Mouse (Mus musculus) left cerebral cortex, adult 2 months (tissue): ENCODE data around the gene Unc45a. TPM values are rescaled to one million over a fixed set of nuclear protein-coding genes. Genes with fewer than 3 reads are reported as not detected.
A peak's percentile ranks its signal among the peaks of the same experiment; 100 is the strongest.

Experiments
- DNase-seq, 2 experiments: peaks; one replicate each; pipeline ENCODE4 v3.0.0; 2021 to 2022; ENCODE audit warnings: low spot score in 2 of 2, mixed read lengths in 1 of 2; ENCODE audit errors: extremely low spot score in 1 of 2
- H3K27ac ChIP-seq: fragments of 200-600 bp; 2 replicates; pipeline ENCODE4 v1.8.1; 2022
- H3K4me3 ChIP-seq: fragments of 200-600 bp; 2 replicates; pipeline ENCODE4 v1.8.1; 2022
- CTCF ChIP-seq: fragments of 200-600 bp; IDR thresholded peaks from 2 replicates; pipeline ENCODE4 v1.8.1; 2022; ENCODE audit warnings: antibody characterized with exemption, mild to moderate bottlenecking, moderate library complexity
- intact Hi-C: fragments of 180-260 bp; cut with DNase I; formaldehyde crosslinking; loops from one replicate; pipeline ENCODE4 v1.15.1; 2025
- total RNA-seq, 2 experiments: library from RNA; stranded (reverse); gene quantifications; 2 replicates each; pipeline ENCODE4 v1.2.3; 2021

Unc45a gene
- total RNA-seq, 2 experiments from 2014 or later = 37.7 to 43.7 TPM

DNA sequence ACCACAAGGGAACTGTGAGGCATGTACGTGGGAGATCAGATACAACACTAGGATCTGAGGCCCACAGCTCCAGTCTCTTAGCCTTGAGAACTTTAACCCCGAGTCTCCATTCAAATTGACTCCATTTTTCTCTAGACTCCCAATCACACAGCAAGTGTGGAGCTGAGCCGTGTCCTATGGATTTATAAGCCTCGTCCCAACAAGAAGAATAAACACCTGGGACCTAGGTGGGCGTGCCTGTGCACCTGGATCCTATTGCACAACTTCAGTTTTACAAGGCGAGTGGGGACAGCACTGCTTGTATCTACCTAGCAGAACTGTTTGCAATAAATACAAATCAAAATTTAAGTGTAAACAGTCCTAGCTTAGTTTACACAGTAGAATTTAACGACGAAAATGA lies 17.5 kb downstream of the Unc45a start:
- Histone ChIP-seq H3K4me3 (peak overlapping the region; percentile 65), H3K27ac (peak overlapping the region; percentile 97; the same call in 1 of the 2 replicates)
- intact Hi-C loops = loop anchor here (5.0 kb wide), 1 partner anchor 181 kb away; no protein-coding TSS in a partner anchor
- no peak for DNase-seq
- no peak for TF ChIP-seq CTCF

DNA sequence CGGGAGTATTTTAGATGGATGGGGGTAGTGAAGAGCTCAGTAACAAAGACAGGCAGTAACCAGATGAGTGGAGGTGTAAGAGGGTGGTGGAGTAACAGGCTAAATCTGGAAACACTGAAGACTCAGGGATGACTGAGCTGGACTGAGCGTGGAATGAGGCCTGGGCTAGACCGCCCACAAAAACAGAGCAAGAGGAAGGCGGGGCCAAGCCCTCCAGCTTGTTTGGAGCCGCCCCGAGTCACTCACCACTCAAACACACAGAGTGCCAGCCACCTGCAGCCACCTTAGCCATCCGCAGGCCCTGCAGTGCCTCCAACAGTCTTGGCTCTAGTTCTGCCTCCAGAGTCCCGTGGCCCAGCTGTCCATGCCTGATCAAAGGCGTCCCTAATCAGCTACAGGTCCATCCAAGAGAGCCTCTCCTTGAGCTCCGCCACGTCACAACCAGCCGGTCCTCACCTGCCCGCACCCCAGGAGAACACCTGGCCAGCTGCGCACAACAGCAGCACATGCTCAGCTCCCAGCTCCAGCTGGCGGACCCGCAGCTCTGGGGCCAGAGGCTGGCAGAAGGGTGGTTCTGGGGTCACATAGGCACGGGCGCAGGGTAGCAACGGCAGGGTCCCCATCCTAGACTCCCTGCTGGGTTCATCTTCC lies 20.8 kb downstream of the Unc45a start:
- Histone ChIP-seq H3K27ac (no peak overlapping the region), H3K4me3 (no peak overlapping the region)
- TF ChIP-seq CTCF = no peak
- DNase-seq = no peak
- intact Hi-C loops = loop anchor here (5.0 kb wide), 1 partner anchor 178 kb away; no protein-coding TSS in a partner anchor

DNA sequence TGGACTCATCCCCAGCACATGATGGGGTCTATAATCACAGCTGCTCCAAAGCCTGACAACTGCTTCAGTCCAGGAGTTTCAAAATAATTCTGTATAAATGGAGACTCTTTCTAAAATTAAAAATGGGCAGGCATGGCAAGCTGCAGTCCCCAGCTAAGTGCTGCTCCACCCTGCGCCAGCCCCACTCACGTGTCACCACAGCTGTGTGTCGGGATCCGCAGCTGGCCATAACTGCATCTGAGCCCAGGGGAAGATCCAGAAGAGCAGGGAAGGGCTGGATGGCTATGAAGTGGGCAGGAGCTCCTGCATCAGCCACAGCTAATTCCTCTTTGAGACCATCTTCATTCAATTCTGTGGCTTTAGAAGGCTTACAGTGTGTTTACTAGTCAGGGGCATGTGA lies 22.1 kb downstream of the Unc45a start:
- Histone ChIP-seq H3K27ac (no peak overlapping the region), H3K4me3 (no peak overlapping the region)
- intact Hi-C loops = no loop called here
- TF ChIP-seq CTCF = no peak
- DNase-seq = no peak

DNA sequence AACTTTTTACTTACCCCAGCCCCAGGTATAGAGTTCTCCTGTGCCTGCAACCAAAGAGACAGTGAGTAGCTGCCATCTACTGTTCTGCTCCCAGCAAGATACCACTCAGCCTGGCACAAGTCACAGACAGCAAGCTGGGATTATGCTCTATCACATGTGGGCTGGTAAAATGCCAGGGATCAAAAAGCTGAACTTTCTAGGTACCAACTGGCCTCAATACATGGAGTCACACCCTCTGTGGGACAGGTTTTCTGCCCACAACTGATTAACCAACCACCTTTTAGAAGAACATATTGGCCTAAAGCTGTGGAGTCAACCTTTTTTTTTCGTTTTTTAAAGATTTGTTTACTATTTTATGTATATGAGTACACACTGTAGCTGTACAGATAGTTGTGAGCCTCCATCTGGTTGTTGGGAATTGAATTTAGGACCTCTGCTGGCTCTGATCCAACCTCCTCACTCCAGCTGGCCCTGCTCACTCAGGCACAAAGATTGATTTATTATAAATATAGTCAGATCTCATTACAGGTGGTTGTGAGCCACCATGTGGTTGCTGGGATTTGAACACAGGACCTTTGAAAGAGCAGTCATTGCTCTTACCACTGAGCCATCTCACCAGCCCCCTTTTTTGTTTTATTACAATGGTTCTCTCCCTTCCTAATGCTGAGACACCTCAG lies 23.2 kb downstream of the Unc45a start:
- Histone ChIP-seq H3K4me3 (no peak overlapping the region), H3K27ac (no peak overlapping the region)
- intact Hi-C loops = no loop called here
- DNase-seq = no peak
- no peak for TF ChIP-seq CTCF

DNA sequence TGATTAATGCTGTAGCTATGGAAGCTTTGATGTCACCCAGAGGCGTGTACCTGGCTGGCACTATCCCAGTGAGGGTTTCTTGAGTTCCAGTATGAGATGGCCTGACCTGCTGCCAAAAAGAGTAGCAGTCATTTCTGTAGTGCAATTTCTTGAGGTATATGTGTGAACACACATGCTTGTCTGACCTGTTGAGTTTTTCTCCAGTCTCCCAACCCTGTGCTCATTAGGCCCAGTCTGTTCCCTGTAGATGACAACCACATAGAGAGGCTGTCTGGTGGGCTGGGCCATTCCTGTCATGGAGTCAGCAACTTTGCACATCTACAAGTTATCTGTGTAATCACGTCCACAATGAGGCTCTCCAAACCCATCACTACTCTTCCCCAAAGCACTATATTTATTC lies 25.1 kb downstream of the Unc45a start:
- DNase-seq = no peak
- no peak overlapping the region for H3K27ac ChIP-seq
- H3K4me3 ChIP-seq = no peak overlapping the region
- no peak for TF ChIP-seq CTCF
- intact Hi-C loops = no loop called here

DNA sequence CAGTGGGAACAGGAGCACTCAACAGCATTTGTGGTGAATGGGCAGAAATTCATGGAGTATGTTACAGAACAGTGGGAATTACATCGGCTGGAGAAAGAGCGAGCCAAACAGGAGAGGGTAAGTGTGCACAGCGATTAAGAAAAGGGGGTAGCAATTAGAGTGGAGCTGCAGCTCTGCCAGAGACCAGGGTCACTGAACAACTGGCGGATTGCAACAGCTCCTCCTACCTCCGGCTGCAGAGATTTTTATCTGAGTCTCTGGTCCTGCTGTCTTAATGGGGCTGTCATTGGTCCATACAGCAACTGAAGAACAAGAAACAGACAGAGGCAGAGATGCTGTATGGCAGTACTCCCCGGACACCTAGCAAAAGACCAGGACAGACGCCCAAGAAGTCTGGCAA lies 30.0 kb downstream of the Unc45a start:
- no peak for TF ChIP-seq CTCF
- Histone ChIP-seq H3K4me3 (no peak overlapping the region), H3K27ac (no peak overlapping the region)
- DNase-seq = no peak
- intact Hi-C loops = no loop called here

DNA sequence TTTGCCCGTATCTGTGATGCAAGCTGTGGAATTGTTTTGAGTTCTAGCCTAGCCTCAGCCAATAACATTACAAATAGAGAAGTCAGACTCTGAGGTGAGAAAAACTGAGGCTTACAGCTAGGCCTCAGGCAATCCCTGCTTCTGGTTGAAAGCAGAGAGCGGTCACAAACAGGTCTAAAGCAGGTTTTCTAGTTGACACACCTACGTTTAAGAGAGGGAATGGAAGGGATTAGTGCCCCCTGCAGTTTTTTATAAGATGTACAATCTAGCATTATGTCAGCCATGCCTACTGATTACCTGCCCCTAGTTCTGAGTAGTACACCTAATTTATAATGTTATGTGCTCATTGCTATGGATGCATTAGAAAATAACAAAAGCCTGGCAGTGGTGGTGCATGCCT lies 33.0 kb downstream of the Unc45a start:
- Histone ChIP-seq H3K4me3 (no peak overlapping the region), H3K27ac (no peak overlapping the region)
- no peak for DNase-seq
- intact Hi-C loops = no loop called here
- no peak; the same call in 1 of the 2 replicates for TF ChIP-seq CTCF

DNA sequence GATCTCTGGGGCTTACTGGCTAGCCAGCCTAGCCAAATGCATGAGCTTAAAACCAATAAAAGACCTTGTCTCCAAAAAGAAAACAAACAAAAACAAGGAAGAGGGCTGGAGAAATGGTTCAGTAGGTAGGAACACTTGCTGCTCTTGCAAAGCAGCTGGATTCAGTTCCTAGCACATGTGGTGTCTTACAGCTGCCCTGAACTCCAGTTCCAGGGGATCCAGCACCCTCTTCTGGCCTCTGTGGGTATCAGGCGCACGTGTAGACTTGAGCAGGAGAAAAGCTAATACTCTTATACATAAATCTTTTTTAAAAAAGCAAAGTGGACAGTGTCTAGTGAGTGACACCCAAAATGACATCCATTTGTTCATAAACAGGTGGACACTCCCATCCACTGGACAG lies 39.3 kb downstream of the Unc45a start:
- no peak for DNase-seq
- no peak for TF ChIP-seq CTCF
- intact Hi-C loops = no loop called here
- no peak overlapping the region for H3K4me3 ChIP-seq
- no peak overlapping the region for H3K27ac ChIP-seq

DNA sequence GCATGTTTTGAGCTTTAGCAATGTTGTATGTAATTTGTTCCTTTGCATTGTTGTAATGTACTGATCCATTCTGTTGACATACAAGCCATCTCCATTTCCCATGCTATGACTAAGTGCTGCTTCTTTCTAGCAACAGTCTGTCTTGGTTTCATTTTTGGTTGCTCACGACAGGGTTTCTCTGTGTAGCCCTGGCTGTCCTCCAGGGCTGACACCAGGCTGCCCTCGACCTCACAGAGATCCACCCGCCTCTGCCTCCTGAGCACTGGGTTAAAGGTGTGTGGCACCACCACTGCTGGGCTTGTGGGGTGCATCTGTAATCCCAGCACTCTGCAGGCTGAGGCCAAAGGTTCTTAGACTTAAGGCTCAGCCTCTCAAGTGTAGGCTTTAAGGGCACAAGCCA lies 41.2 kb downstream of the Unc45a start:
- DNase-seq = no peak
- H3K4me3 ChIP-seq = no peak overlapping the region
- TF ChIP-seq CTCF = no peak
- H3K27ac ChIP-seq = no peak overlapping the region
- intact Hi-C loops = no loop called here

DNA sequence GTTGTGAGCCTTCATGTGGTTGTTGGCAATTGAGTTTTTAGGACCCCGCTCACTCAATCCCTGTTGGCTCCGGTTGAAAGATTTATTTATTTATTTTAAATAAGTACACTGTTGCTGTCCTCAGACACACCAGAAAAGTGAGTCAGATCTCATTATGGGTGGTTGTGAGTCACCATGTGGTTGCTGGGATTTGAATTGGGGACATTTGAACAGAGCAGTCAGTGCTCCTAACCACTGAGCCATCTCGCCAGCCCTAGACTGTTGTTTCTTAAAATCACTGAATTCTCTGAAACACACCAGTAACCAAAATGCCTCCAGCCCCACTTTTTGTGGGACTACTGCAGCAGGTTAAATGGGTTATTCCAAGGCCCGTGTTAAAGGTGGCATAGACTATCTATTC lies 42.1 kb downstream of the Unc45a start:
- intact Hi-C loops = no loop called here
- H3K27ac ChIP-seq = no peak overlapping the region
- no peak for DNase-seq
- TF ChIP-seq CTCF = no peak
- H3K4me3 ChIP-seq = no peak overlapping the region

DNA sequence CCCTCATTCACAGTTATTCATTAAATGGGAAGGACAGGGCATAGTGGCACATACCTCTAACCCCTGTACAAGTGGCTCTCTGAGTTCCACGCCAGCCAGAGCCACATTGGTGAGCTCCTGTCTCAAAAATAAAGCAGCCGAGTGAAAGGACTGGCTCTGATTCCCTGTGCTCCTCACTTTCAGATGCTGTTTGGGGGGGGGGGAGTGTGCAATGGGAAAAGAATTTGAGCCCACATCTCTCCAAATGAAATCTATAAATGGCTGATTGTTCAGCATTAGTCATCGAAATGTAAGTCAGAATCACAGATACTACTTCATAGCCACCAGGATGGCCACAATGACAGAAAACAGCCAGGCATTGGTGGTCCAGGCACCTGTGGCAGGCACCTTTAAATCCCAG lies 43.8 kb downstream of the Unc45a start:
- TF ChIP-seq CTCF = no peak
- no peak overlapping the region for H3K27ac ChIP-seq
- no peak for DNase-seq
- intact Hi-C loops = no loop called here
- no peak overlapping the region for H3K4me3 ChIP-seq

DNA sequence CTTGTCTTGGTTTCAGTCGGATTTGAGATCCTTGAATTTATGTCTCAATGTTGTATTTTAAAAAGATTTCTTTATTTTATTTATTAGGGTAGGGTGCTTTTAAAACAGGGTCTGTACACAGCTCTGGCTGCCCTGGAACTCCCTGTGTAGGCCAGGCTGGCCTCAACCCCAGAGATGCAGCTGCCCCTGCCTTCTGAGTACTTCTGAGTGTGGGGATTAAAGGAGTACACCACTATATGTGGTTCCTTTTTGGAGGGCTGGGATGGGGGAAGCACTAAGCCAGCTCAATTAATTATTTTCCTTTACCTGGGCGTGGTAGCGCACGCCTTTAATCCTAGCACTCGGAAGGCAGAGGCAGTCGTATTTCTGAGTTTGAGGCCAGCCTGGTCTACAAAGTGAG lies 44.3 kb downstream of the Unc45a start:
- no peak for TF ChIP-seq CTCF
- Histone ChIP-seq H3K4me3 (no peak overlapping the region), H3K27ac (no peak overlapping the region)
- intact Hi-C loops = no loop called here
- no peak for DNase-seq
